Mouse (Mus musculus): ENCODE measurements around the gene Vmn1r122.
"Not testable (repeated sequence)": the region's sequence is repeated elsewhere in the genome, so short reads cannot be mapped to it uniquely, and the experiment has no call there.

- TF ChIP-seq GATA1, TAL1 (IDR thresholded peaks at IDR 0.05; ENCODE audit: low read length): not testable (repeated sequence)
Observed at GRCm38 (mm10) chr7:21134028-21134427, at the start of gene Vmn1r122.

Data from erythroblast, embryonic 14.5 days (primary cell).